ENCODE assay signal across 22 mouse cellular contexts in the genomic region with DNA sequence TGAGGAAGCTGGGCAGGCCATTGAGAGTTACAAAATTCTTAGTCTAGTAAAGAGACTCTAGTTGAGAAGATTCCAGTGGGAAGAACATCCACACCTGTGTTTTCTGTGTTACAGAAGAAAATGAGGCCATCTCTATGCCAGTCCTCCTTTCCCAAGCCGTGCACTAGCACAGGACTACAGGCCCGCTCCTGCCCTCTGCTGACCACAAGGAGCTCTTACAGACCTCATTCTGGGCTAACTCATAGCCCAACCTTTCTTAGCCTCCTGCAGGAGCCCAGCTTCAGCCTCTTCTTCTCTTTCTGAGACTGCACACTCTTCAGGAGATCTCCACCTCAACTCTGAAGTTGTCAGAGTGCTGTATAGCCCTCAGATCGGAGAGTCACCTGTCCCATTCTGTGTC. TPM values are rescaled to one million over a fixed set of nuclear protein-coding genes. Genes with fewer than 3 reads are reported as not detected.
DNase-seq lines count a peak whose midpoint lies in the region; ATAC-seq and TF ChIP-seq lines count a peak whose summit lies in the region.
"Not testable (repeated sequence)": the region's sequence is repeated elsewhere in the genome, so short reads cannot be mapped to it uniquely, and the experiment has no call there.
"Had no signal": no experiment of that assay in that cellular context is flagged by ENCODE, and none has a peak within 500 bp of the region (broad histone marks: within the 10 kb centered on the region; RNA-seq: fewer than 3 reads in every experiment).

No protein-coding gene starts in this region.

- H3K27ac ChIP-seq in embryonic facial prominence, embryonic 10.5 days (replicated peaks); heart, adult 2 months; kidney, postnatal 0 days; liver, postnatal 0 days (ENCODE audit: low read depth); midbrain, embryonic 14.5 days (replicated peaks; ENCODE audit: low read depth, low read length): not testable (repeated sequence)

- peak; percentile 46 for DNase-seq in CD4-positive, CD25-positive, alpha-beta regulatory T cell, adult 2 months (ENCODE audit: low read depth, low spot score)
- DNase-seq in brain, embryonic 14.5 days (ENCODE audit: low read depth): peak; percentile 21
- DNase-seq in embryonic facial prominence, embryonic 10.5 days (ENCODE audit: low spot score): peak; percentile 29
- not testable (repeated sequence) for DNase-seq in heart, adult 2 months; liver, postnatal 0 days
- peak; percentile 38 for DNase-seq in kidney, postnatal 0 days (ENCODE audit: low spot score)
- peak; percentile 46 for DNase-seq in midbrain, embryonic 14.5 days
- DNase-seq in thymus, postnatal 4 days: peak; percentile 18

- not testable (repeated sequence) for H3K79me2 ChIP-seq in heart, adult 2 months (replicated peaks; ENCODE audit: control insufficient read depth, insufficient read depth, low read length)

- TF ChIP-seq CTCF in brain, embryonic 14.5 days (IDR thresholded peaks at IDR 0.05; ENCODE audit: borderline replicate concordance, extremely low read depth, insufficient read depth, insufficient read length): peak; percentile 56; the same call in 1 of the 2 replicates
- TF ChIP-seq CTCF in heart, adult 2 months (IDR thresholded peaks at IDR 0.05): peak; percentile 30
- TF ChIP-seq CTCF in kidney, postnatal 0 days (IDR thresholded peaks at IDR 0.05; ENCODE audit: low read depth): peak; percentile 59
- TF ChIP-seq CTCF in liver, postnatal 0 days (IDR thresholded peaks at IDR 0.05; ENCODE audit: low read depth): peak; percentile 34

- not testable (repeated sequence) for ATAC-seq in kidney, postnatal 0 days (replicated peaks; ENCODE audit: low FRiP score, low read depth); liver, postnatal 0 days; midbrain, embryonic 14.5 days (ENCODE audit: low FRiP score, low TSS enrichment)

- not testable (repeated sequence) for TF ChIP-seq POLR2A in brain, embryonic 14.5 days (IDR thresholded peaks at IDR 0.05; ENCODE audit: borderline replicate concordance, extremely low read depth, insufficient read depth, insufficient read length, poor library complexity, severe bottlenecking); heart, adult 2 months (IDR thresholded peaks at IDR 0.05; ENCODE audit: insufficient read depth, low read depth, low read length)

- not testable (repeated sequence) for H3K36me3 ChIP-seq in embryonic facial prominence, embryonic 10.5 days (replicated peaks); heart, adult 2 months (ENCODE audit: control insufficient read depth, insufficient read depth, low read length); kidney, postnatal 0 days (ENCODE audit: insufficient read depth, low read length); liver, postnatal 0 days (replicated peaks; ENCODE audit: insufficient read depth, low read length); midbrain, embryonic 14.5 days (ENCODE audit: control insufficient read depth, insufficient read depth, low read length)

- H3K27me3 ChIP-seq in embryonic facial prominence, embryonic 10.5 days (replicated peaks; ENCODE audit: low read depth, poor library complexity, severe bottlenecking); heart, adult 2 months (ENCODE audit: control insufficient read depth, insufficient read depth, low read length); kidney, postnatal 0 days (ENCODE audit: insufficient read depth, low read length); liver, postnatal 0 days (ENCODE audit: insufficient read depth, low read length); midbrain, embryonic 14.5 days (ENCODE audit: control insufficient read depth, insufficient read depth, low read length): not testable (repeated sequence)

- not testable (repeated sequence) for H3K4me1 ChIP-seq in embryonic facial prominence, embryonic 10.5 days; heart, adult 2 months (ENCODE audit: control insufficient read depth, insufficient read depth, low read length); kidney, postnatal 0 days (replicated peaks; ENCODE audit: insufficient read depth, low read length); liver, postnatal 0 days (ENCODE audit: insufficient read depth); midbrain, embryonic 14.5 days (ENCODE audit: control insufficient read depth, insufficient read depth, low read length)

- not testable (repeated sequence) for H3K4me3 ChIP-seq in embryonic facial prominence, embryonic 10.5 days; heart, adult 2 months; kidney, postnatal 0 days (replicated peaks; ENCODE audit: low read depth, low read length); liver, postnatal 0 days (ENCODE audit: low read depth, low read length); midbrain, embryonic 14.5 days (replicated peaks; ENCODE audit: low read depth, low read length)

- 41% methylated on average over 3 of the region's 3 CpGs for WGBS in embryonic facial prominence, embryonic 10.5 days
- 50% methylated on average over 3 of the region's 3 CpGs for WGBS in heart, adult 2 months
- WGBS in kidney, postnatal 0 days: 53% methylated on average over 3 of the region's 3 CpGs
- 49% methylated on average over 3 of the region's 3 CpGs for WGBS in liver, postnatal 0 days (ENCODE audit: insufficient replicate concordance)
- 48% methylated on average over 3 of the region's 3 CpGs for WGBS in midbrain, embryonic 14.5 days

- H3K9ac ChIP-seq in heart, adult 2 months (ENCODE audit: low read depth, low read length); kidney, postnatal 0 days (ENCODE audit: low read depth, low read length); liver, postnatal 0 days (replicated peaks); midbrain, embryonic 14.5 days (replicated peaks; ENCODE audit: low read length): not testable (repeated sequence)

- H3K9me3 ChIP-seq in embryonic facial prominence, embryonic 10.5 days; kidney, postnatal 0 days (replicated peaks; ENCODE audit: low read length); liver, postnatal 0 days (ENCODE audit: low read length); midbrain, embryonic 14.5 days (ENCODE audit: control insufficient read depth, low read length): not testable (repeated sequence)

- TF ChIP-seq EP300 in heart, adult 2 months (IDR thresholded peaks at IDR 0.05; ENCODE audit: insufficient read depth, low read depth, low read length); liver, postnatal 0 days (IDR thresholded peaks at IDR 0.05; ENCODE audit: low read depth): not testable (repeated sequence)

- H3K4me2 ChIP-seq in kidney, postnatal 0 days (ENCODE audit: low read length); liver, postnatal 0 days (ENCODE audit: low read depth, low read length); midbrain, embryonic 14.5 days (ENCODE audit: low read length): not testable (repeated sequence)

- intact Hi-C loops in heart, adult 2 months (cut with DNase I): not testable (repeated sequence)

RNA-seq across cellular contexts. Expression of a gene that starts 2.5 kb away (rescaled TPM):
- 0.14 TPM in 1 of 2 replicates, not detected in the other for polyA plus RNA-seq in brain, embryonic 14.5 days (2012; rRNA removed)
- polyA plus RNA-seq in embryonic facial prominence, embryonic 10.5 days (2016; fragmentation: Nextera tagmentation; extraction: Ambion mirVana): not detected in 2 replicates
- not detected for total RNA-seq in heart, adult 2 months (2021)
- not detected in 2 replicates for polyA plus RNA-seq in heart, adult 2 months (2012; rRNA removed)
- not detected in 2 replicates for polyA plus RNA-seq in kidney, postnatal 0 days (2015; fragmentation: Nextera tagmentation; extraction: Ambion mirVana)
- 2.7 and 3.0 TPM in 2 replicates for polyA plus RNA-seq in liver, postnatal 0 days (2015; fragmentation: Nextera tagmentation; extraction: Ambion mirVana)
- not detected in 2 replicates for polyA plus RNA-seq in midbrain, embryonic 14.5 days (2014; fragmentation: Nextera tagmentation; extraction: Ambion mirVana)
- total RNA-seq: adrenal gland, postnatal 25 days; gastrocnemius, postnatal 14 days; heart, postnatal 14 days; layer of hippocampus, postnatal 14 days; left cerebral cortex, postnatal 14 days had no signal
- polyA plus RNA-seq: forebrain, embryonic 11.5 days; heart, embryonic 10.5 days; hindbrain, embryonic 16.5 days; kidney, adult 2 months; limb, embryonic 15.5 days; neural tube, embryonic 13.5 days had no signal

RNA-seq across cellular contexts. Expression of a gene that starts 33.6 kb away (rescaled TPM):
- polyA plus RNA-seq in brain, embryonic 14.5 days (2012; rRNA removed): 64.9 and 76.0 TPM in 2 replicates
- polyA plus RNA-seq in embryonic facial prominence, embryonic 10.5 days (2016; fragmentation: Nextera tagmentation; extraction: Ambion mirVana): 52.4 and 53.0 TPM in 2 replicates
- 10 to 100 TPM; 20.1 to 20.7 TPM for total RNA-seq in heart, adult 2 months (2021)
- 21.1 and 24.8 TPM in 2 replicates for polyA plus RNA-seq in heart, adult 2 months (2012; rRNA removed)
- polyA plus RNA-seq in kidney, postnatal 0 days (2015; fragmentation: Nextera tagmentation; extraction: Ambion mirVana): 46.3 and 46.6 TPM in 2 replicates
- 9.4 and 10.8 TPM in 2 replicates for polyA plus RNA-seq in liver, postnatal 0 days (2015; fragmentation: Nextera tagmentation; extraction: Ambion mirVana)
- polyA plus RNA-seq in midbrain, embryonic 14.5 days (2014; fragmentation: Nextera tagmentation; extraction: Ambion mirVana): 85.2 and 85.6 TPM in 2 replicates

RNA-seq across cellular contexts. Expression of a gene that starts 41.7 kb away (rescaled TPM):
- polyA plus RNA-seq in brain, embryonic 14.5 days (2012; rRNA removed): 12.1 and 15.3 TPM in 2 replicates
- polyA plus RNA-seq in embryonic facial prominence, embryonic 10.5 days (2016; fragmentation: Nextera tagmentation; extraction: Ambion mirVana): 0.60 and 0.62 TPM in 2 replicates
- total RNA-seq in heart, adult 2 months (2021): under 1 TPM; 0.16 to 0.25 TPM
- polyA plus RNA-seq in heart, adult 2 months (2012; rRNA removed): 0.53 and 1.7 TPM in 2 replicates
- polyA plus RNA-seq in kidney, postnatal 0 days (2015; fragmentation: Nextera tagmentation; extraction: Ambion mirVana): 0.12 and 0.15 TPM in 2 replicates
- 0.06 and 0.07 TPM in 2 replicates for polyA plus RNA-seq in liver, postnatal 0 days (2015; fragmentation: Nextera tagmentation; extraction: Ambion mirVana)
- polyA plus RNA-seq in midbrain, embryonic 14.5 days (2014; fragmentation: Nextera tagmentation; extraction: Ambion mirVana): 1.1 and 1.8 TPM in 2 replicates

RNA-seq across cellular contexts. Expression of a gene that starts 51.2 kb away (rescaled TPM):
- not detected in 2 replicates for polyA plus RNA-seq in brain, embryonic 14.5 days (2012; rRNA removed)
- not detected in 2 replicates for polyA plus RNA-seq in embryonic facial prominence, embryonic 10.5 days (2016; fragmentation: Nextera tagmentation; extraction: Ambion mirVana)
- not detected for total RNA-seq in heart, adult 2 months (2021)
- not detected in 2 replicates for polyA plus RNA-seq in heart, adult 2 months (2012; rRNA removed)
- not detected in 2 replicates for polyA plus RNA-seq in kidney, postnatal 0 days (2015; fragmentation: Nextera tagmentation; extraction: Ambion mirVana)
- not detected in 2 replicates for polyA plus RNA-seq in liver, postnatal 0 days (2015; fragmentation: Nextera tagmentation; extraction: Ambion mirVana)
- polyA plus RNA-seq in midbrain, embryonic 14.5 days (2014; fragmentation: Nextera tagmentation; extraction: Ambion mirVana): not detected in 2 replicates
- total RNA-seq: adrenal gland, postnatal 25 days; gastrocnemius, postnatal 14 days; heart, postnatal 14 days; layer of hippocampus, postnatal 14 days; left cerebral cortex, postnatal 14 days had no signal
- polyA plus RNA-seq: forebrain, embryonic 11.5 days; heart, embryonic 10.5 days; hindbrain, embryonic 16.5 days; kidney, adult 2 months; limb, embryonic 15.5 days; lung, adult 2 months; macrophage; neural tube, embryonic 13.5 days; stomach, embryonic 16.5 days had no signal
